Mouse (Mus musculus) lung, adult 2 months (tissue): ENCODE measurements around the gene Ssna1.

Experiments
- CTCF ChIP-seq: fragments of 200-500 bp; IDR thresholded peaks from 2 replicates; pipeline ENCODE4 v1.5.1; 2011; ENCODE audit warnings: mild to moderate bottlenecking, low read length, control low read depth; ENCODE audit not compliant: insufficient read depth
- POLR2A ChIP-seq: fragments of 200-500 bp; IDR thresholded peaks from 2 replicates; pipeline ENCODE4 v1.6.1; 2011; ENCODE audit warnings: low read depth, mild to moderate bottlenecking, control low read depth, low read length, borderline replicate concordance; ENCODE audit errors: extremely low read depth

DNA sequence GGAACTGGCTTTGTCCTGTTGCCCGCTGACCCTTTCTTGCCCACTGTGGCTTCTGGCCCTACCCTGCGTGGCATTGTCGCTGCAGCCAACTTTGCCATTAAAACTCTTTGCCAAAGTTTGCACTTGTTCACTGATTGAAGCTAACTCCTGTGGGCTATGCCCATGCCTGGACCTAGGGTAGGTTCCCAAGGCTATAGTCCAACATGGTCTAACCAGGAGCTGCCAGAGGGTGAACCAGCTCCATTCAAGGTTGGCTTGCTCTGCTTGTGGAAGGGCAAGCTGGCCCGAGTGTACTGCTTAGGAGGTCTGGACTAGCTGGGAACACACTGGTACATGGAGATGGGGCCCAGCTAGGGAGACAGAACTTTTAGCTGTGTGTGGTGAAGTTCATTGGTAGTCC is 28.1 kb downstream of the Ssna1 start:
- TF ChIP-seq POLR2A = no peak
- no peak for TF ChIP-seq CTCF
